ENCODE assay signal across 9 mouse cellular contexts in the genomic region with DNA sequence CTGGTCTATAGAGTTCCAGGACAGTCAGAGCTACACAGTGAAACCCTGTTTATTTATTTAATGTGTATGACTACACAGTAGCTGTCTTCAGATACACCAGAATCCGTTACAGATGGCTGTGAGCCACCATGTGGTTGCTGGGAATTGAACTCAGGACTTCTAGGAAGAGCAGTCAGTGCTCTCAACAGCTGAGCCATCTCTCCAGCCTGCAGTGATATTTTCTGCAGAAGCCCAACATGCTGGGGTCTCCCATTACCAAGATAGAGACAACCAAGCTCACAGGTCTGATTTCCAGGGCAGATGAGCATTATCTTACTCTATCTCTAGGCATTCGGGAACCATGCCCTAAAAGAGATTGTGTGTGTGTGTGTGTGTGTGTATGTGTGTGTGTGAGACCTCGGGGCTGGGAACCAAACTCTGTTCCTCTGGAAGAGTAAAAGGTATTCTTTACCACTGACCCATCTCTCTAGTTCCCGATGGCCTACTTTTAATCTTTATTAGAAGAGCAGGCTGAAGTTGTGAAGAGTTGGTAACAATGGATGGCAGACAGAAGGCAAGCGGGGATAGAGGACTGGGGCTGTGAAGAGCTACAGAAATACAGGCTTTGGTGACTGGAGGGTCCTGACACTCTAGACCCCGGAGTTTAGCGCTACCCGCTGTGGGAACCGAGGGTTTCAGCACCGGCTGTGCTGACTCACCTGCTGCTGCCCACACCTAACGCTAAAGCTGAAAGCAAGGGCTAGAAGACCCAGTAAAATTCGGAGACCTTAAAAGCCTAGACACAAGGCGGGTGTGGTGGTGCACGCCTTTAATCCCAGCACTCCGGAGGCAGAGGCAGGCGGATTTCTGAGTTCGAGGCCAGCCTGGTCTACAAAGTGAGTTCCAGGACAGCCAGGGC. TPM values are rescaled to one million over a fixed set of nuclear protein-coding genes. Genes with fewer than 3 reads are reported as not detected.
A peak's percentile ranks its signal among the peaks of the same experiment; 100 is the strongest.
DNase-seq lines count a peak whose midpoint lies in the region; ATAC-seq lines count a peak whose summit lies in the region.
"Had no signal": no experiment of that assay in that cellular context is flagged by ENCODE, and none has a peak within 500 bp of the region (broad histone marks: within the 10 kb centered on the region; RNA-seq: fewer than 3 reads in every experiment).

No protein-coding gene starts in this region.

- peak overlapping the region; percentile 92 for H3K27ac ChIP-seq in hindbrain, embryonic 16.5 days (ENCODE audit: low read depth, low read length)
- H3K27ac ChIP-seq in midbrain, embryonic 14.5 days (replicated peaks; ENCODE audit: low read depth, low read length) = peak overlapping the region; percentile 87

- H3K4me3 ChIP-seq in hindbrain, embryonic 16.5 days (ENCODE audit: low read length) = peak overlapping the region; percentile 52
- peak overlapping the region; percentile 56 for H3K4me3 ChIP-seq in midbrain, embryonic 14.5 days (replicated peaks; ENCODE audit: low read depth, low read length)

- no peak for ATAC-seq in hindbrain, embryonic 16.5 days
- no peak for ATAC-seq in midbrain, embryonic 14.5 days (ENCODE audit: low FRiP score, low TSS enrichment)
- ATAC-seq in frontal cortex, adult (ENCODE audit: low TSS enrichment) = no peak

- H3K27me3 ChIP-seq in hindbrain, embryonic 16.5 days (replicated peaks; ENCODE audit: control insufficient read depth, insufficient read depth, low read length) = no peaks in the 10 kb centered on the region
- H3K27me3 ChIP-seq in midbrain, embryonic 14.5 days (ENCODE audit: control insufficient read depth, insufficient read depth, low read length) = no peaks in the 10 kb centered on the region
- H3K27me3 ChIP-seq: Patski had no signal

- H3K36me3 ChIP-seq in hindbrain, embryonic 16.5 days (ENCODE audit: control insufficient read depth, insufficient read depth, low read length) = peaks cover 3% of the 10 kb centered on the region; the same call in 1 of the 2 replicates
- H3K36me3 ChIP-seq in midbrain, embryonic 14.5 days (ENCODE audit: control insufficient read depth, insufficient read depth, low read length) = 0 out of 2 replicates have a peak, but pooled peaks cover 10% of the 10 kb centered on the region

- peak overlapping the region; percentile 36 for H3K9ac ChIP-seq in hindbrain, embryonic 16.5 days (ENCODE audit: low read depth, low read length)
- no peak overlapping the region; the same call in 1 of the 2 replicates for H3K9ac ChIP-seq in midbrain, embryonic 14.5 days (replicated peaks; ENCODE audit: low read length)

- H3K9me3 ChIP-seq in hindbrain, embryonic 16.5 days (ENCODE audit: control insufficient read depth, low read length) = no peaks in the 10 kb centered on the region
- H3K9me3 ChIP-seq in midbrain, embryonic 14.5 days (ENCODE audit: control insufficient read depth, low read length) = no peaks in the 10 kb centered on the region

- peak; percentile 26 for DNase-seq in embryo, embryonic 10.5 days (ENCODE audit: low spot score)
- no peak for DNase-seq in embryo, embryonic 11 days
- DNase-seq in urinary bladder, postnatal 25 days (ENCODE audit: low spot score) = peak; percentile 16
- no peak for DNase-seq in urinary bladder, postnatal 36 days (ENCODE audit: low spot score in 2 of 2)
- DNase-seq in midbrain, embryonic 14.5 days = peak; percentile 10
- no peak for DNase-seq in frontal cortex, adult 2 months (ENCODE audit: extremely low spot score in 1 of 2, low spot score in 1 of 2)

- WGBS in hindbrain, embryonic 16.5 days = 42% methylated on average over 17 of the region's 17 CpGs
- 42% methylated on average over 17 of the region's 17 CpGs for WGBS in midbrain, embryonic 14.5 days

- H3K4me2 ChIP-seq in hindbrain, embryonic 16.5 days (ENCODE audit: low read length) = peak overlapping the region; percentile 52
- peak overlapping the region; percentile 65 for H3K4me2 ChIP-seq in midbrain, embryonic 14.5 days (ENCODE audit: low read length)

- peaks cover 25% of the 10 kb centered on the region for H3K4me1 ChIP-seq in hindbrain, embryonic 16.5 days (ENCODE audit: control insufficient read depth, insufficient read depth, low read depth, low read length)
- peaks cover 22% of the 10 kb centered on the region for H3K4me1 ChIP-seq in midbrain, embryonic 14.5 days (ENCODE audit: control insufficient read depth, insufficient read depth, low read length)

RNA-seq across cellular contexts. Expression of a gene that starts 1.1 kb away (rescaled TPM):
- 24.3 and 27.4 TPM in 2 replicates for polyA plus RNA-seq in hindbrain, embryonic 16.5 days (2015; fragmentation: Nextera tagmentation; extraction: Ambion mirVana)
- polyA plus RNA-seq in midbrain, embryonic 14.5 days (2014; fragmentation: Nextera tagmentation; extraction: Ambion mirVana) = 18.3 and 19.0 TPM in 2 replicates
- 23.2 and 23.5 TPM in 2 replicates for polyA plus RNA-seq in frontal cortex, adult 2 months (2012; rRNA removed)

RNA-seq across cellular contexts. Expression of a gene that starts 1.6 kb away (rescaled TPM):
- polyA plus RNA-seq in hindbrain, embryonic 16.5 days (2015; fragmentation: Nextera tagmentation; extraction: Ambion mirVana) = 27.9 and 28.6 TPM in 2 replicates
- 22.9 and 25.0 TPM in 2 replicates for polyA plus RNA-seq in midbrain, embryonic 14.5 days (2014; fragmentation: Nextera tagmentation; extraction: Ambion mirVana)
- polyA plus RNA-seq in frontal cortex, adult 2 months (2012; rRNA removed) = 47.7 and 60.0 TPM in 2 replicates

RNA-seq across cellular contexts. Expression of a gene that starts 20.2 kb away (rescaled TPM):
- 6.3 and 6.6 TPM in 2 replicates for polyA plus RNA-seq in hindbrain, embryonic 16.5 days (2015; fragmentation: Nextera tagmentation; extraction: Ambion mirVana)
- polyA plus RNA-seq in midbrain, embryonic 14.5 days (2014; fragmentation: Nextera tagmentation; extraction: Ambion mirVana) = 1.9 and 3.1 TPM in 2 replicates
- polyA plus RNA-seq in frontal cortex, adult 2 months (2012; rRNA removed) = 15.3 and 17.0 TPM in 2 replicates

RNA-seq across cellular contexts. Expression of a gene that starts 54.9 kb away (rescaled TPM):
- 56.0 and 68.9 TPM in 2 replicates for polyA plus RNA-seq in hindbrain, embryonic 16.5 days (2015; fragmentation: Nextera tagmentation; extraction: Ambion mirVana)
- 72.1 and 86.7 TPM in 2 replicates for polyA plus RNA-seq in midbrain, embryonic 14.5 days (2014; fragmentation: Nextera tagmentation; extraction: Ambion mirVana)
- 137 and 141 TPM in 2 replicates for polyA plus RNA-seq in frontal cortex, adult 2 months (2012; rRNA removed)

Comparison
In these comparisons a context has a peak if more than half of its experiments do, and no peak if none do; other contexts are left out.
1. DNase-seq: peak in embryo, embryonic 10.5 days (single experiment), urinary bladder, postnatal 25 days (single experiment) and midbrain, embryonic 14.5 days (single experiment); none in embryo, embryonic 11 days (single experiment), urinary bladder, postnatal 36 days (0 of 2) and frontal cortex, adult 2 months (0 of 2).